Mouse (Mus musculus) embryonic facial prominence, embryonic 14.5 days (tissue): ENCODE data around the gene Zfp14. TPM values are rescaled to one million over a fixed set of nuclear protein-coding genes. Genes with fewer than 3 reads are reported as not detected.
A peak's percentile ranks its signal among the peaks of the same experiment; 100 is the strongest.

Experiments used
- ATAC-seq: fragments of 200-750 bp; cut with Nextera tagmentation; 2 replicates; pipeline ENCODE4 v1.8.0; 2017; ENCODE audit warnings: low read depth, moderate number of reproducible peaks, moderate TSS enrichment
- DNase-seq: peaks from one replicate; pipeline ENCODE4 v3.0.0-alpha.2; 2015; ENCODE audit warnings: low spot score
- H3K27ac ChIP-seq: fragments of 300-500 bp; sonication (generic); replicated peaks from 2 replicates; pipeline ENCODE4 v1.5.1; 2014; ENCODE audit warnings: low read depth, mild to moderate bottlenecking, low read length, moderate library complexity
- H3K27me3 ChIP-seq: fragments of 300-500 bp; sonication (generic); replicated peaks from 2 replicates; pipeline ENCODE4 v1.6.1; 2014; ENCODE audit warnings: low read length; ENCODE audit not compliant: control insufficient read depth, insufficient read depth
- H3K36me3 ChIP-seq: fragments of 300-500 bp; sonication (generic); 2 replicates; pipeline ENCODE4 v1.6.1; 2014; ENCODE audit warnings: low read length, mixed read lengths; ENCODE audit not compliant: control insufficient read depth, insufficient read depth
- H3K4me1 ChIP-seq: fragments of 300-500 bp; sonication (generic); 2 replicates; pipeline ENCODE4 v1.6.1; 2014; ENCODE audit warnings: antibody characterized with exemption, low read length; ENCODE audit not compliant: control insufficient read depth, insufficient read depth
- H3K4me2 ChIP-seq: fragments of 300-500 bp; sonication (generic); 2 replicates; pipeline ENCODE4 v1.6.1; 2014; ENCODE audit warnings: low read depth, mild to moderate bottlenecking, low read length, moderate library complexity, mixed read lengths
- H3K4me3 ChIP-seq: fragments of 300-500 bp; sonication (generic); 2 replicates; pipeline ENCODE4 v1.5.1; 2014; ENCODE audit warnings: low read depth, mild to moderate bottlenecking, low read length
- H3K9ac ChIP-seq: fragments of 300-500 bp; sonication (generic); 2 replicates; pipeline ENCODE4 v1.6.1; 2014; ENCODE audit warnings: low read depth, mild to moderate bottlenecking, low read length, moderate library complexity, mixed read lengths
- H3K9me3 ChIP-seq: fragments of 300-500 bp; sonication (generic); 2 replicates; pipeline ENCODE4 v1.6.1; 2016; ENCODE audit warnings: low read length; ENCODE audit not compliant: control insufficient read depth
- WGBS: fragments of 180-500 bp; shearing (Covaris S2); extraction: QIAGEN DNeasy Blood & Tissue Kit; methylation state at CpG from one replicate; pipeline ENCODE4 v1.1.7; 2014; 5-methylcytosine and 5-hydroxymethylcytosine counted together
- polyA plus RNA-seq: library from polyadenylated mRNA; unstranded; fragments of >200 nt; fragmentation: Nextera tagmentation; extraction: Ambion mirVana; gene quantifications from 2 replicates; pipeline ENCODE4 v1.2.1, GENCODE M21; 2014

Gene Zfp14
- polyA plus RNA-seq, 1 experiment from 2014 or later = 4.4 TPM

DNA sequence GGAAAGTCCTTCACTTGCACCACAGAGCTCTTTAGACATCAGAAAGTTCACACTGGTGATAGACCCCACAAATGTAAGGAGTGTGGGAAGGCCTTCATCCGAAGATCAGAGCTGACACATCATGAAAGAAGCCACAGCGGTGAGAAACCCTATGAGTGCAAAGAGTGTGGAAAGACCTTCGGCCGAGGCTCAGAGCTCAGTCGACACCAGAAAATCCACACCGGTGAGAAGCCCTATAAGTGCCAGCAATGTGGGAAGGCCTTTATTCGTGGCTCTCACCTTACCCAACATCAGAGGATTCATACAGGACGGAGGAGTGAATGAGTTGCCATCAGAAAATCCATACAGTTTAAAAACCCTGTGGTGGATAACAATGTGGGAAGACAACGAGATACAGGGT, 27.9 kb downstream of the Zfp14 start:
- Histone ChIP-seq H3K9me3 (no peaks in the 10 kb centered on the region), H3K27me3 (no peaks in the 10 kb centered on the region), H3K36me3 (peaks cover 79% of the 10 kb centered on the region), H3K27ac (no peak overlapping the region), H3K4me1 (no peaks in the 10 kb centered on the region), H3K9ac (no peak overlapping the region), H3K4me2 (no peak overlapping the region), H3K4me3 (no peak overlapping the region)
- DNase-seq (no peak), ATAC-seq (no peak)
- WGBS = 95% methylated on average over 9 of the region's 9 CpGs

DNA sequence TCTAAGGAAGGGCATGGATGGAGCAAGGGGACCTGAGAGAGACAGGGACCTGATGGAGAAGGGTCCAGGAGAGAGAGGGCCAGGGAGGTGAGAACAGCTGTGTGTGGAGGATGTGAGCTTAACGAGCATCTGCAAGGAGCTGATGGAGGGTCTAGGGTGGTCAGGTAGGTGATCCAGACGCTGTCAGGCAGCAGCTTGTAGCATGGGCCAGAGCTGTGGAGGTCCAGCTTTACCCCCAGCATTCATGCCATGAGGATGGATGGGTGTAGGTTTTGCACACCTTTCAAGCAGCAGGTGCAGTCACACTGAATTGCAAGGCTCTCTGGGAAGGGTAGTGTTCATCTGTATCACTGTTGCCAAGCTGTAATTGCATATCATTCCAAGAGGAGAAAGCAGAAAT, 31.6 kb downstream of the Zfp14 start:
- Histone ChIP-seq H3K36me3 (peaks cover 88% of the 10 kb centered on the region), H3K27ac (no peak overlapping the region), H3K4me1 (no peaks in the 10 kb centered on the region), H3K4me2 (no peak overlapping the region), H3K9me3 (no peaks in the 10 kb centered on the region), H3K27me3 (no peaks in the 10 kb centered on the region), H3K4me3 (no peak overlapping the region), H3K9ac (no peak overlapping the region)
- DNase-seq (no peak), ATAC-seq (no peak)
- 91% methylated on average over 2 of the region's 2 CpGs for WGBS

DNA sequence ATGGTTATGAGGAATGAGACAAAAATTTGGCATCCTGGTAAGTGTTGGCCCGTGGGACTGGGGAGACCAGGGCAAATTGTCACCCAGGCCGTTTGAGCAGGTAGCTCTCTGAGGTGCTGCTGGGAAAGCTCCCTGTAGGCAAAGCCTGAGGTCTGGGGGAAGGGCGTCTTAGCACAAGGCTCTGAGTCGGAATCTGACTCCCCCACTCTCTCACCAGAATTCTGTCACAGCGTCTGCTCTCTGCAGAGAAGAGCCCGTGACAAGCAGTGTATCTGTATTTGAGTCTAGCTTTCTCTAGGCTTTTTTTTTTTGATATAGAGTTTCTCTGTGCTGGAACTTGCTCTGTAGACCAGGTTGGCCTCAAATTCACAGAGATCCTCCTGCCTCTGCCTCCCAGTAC, 34.0 kb downstream of the Zfp14 start:
- Histone ChIP-seq H3K4me3 (no peak overlapping the region), H3K36me3 (peaks cover 80% of the 10 kb centered on the region), H3K9me3 (no peaks in the 10 kb centered on the region), H3K4me2 (no peak overlapping the region), H3K4me1 (no peaks in the 10 kb centered on the region), H3K27ac (no peak overlapping the region), H3K27me3 (no peaks in the 10 kb centered on the region), H3K9ac (no peak overlapping the region)
- 92% methylated on average over 6 of the region's 6 CpGs for WGBS
- DNase-seq = no peak
- ATAC-seq = no peak

DNA sequence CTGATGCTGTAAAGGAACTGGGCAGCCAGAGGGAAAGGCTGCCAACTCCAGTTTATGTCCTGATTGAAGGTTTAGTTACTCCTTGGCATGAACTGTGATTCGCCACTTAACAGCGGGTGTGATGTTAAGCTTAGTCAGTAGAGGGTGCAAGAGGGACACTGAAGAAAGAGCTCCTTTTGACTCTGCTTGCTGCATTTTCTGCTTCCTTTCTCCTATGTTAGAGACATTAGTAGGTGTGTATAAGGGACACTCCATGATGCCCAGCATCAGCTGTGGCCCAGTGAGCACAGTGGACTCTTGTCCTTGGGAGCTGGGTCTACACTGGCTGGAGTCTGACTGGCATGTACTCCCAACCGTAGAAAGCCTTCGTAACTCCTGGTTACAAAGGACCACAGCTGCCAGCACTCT, 38.2 kb downstream of the Zfp14 start:
- DNase-seq = peak; percentile 85
- Histone ChIP-seq H3K9ac (no peak overlapping the region), H3K9me3 (no peaks in the 10 kb centered on the region), H3K27ac (no peak overlapping the region; the same call in 1 of the 2 replicates), H3K36me3 (peaks cover 54% of the 10 kb centered on the region), H3K27me3 (no peaks in the 10 kb centered on the region), H3K4me1 (peaks cover 17% of the 10 kb centered on the region), H3K4me2 (no peak overlapping the region), H3K4me3 (no peak overlapping the region)
- WGBS = 83% methylated on average over 4 of the region's 4 CpGs
- ATAC-seq = no peak

DNA sequence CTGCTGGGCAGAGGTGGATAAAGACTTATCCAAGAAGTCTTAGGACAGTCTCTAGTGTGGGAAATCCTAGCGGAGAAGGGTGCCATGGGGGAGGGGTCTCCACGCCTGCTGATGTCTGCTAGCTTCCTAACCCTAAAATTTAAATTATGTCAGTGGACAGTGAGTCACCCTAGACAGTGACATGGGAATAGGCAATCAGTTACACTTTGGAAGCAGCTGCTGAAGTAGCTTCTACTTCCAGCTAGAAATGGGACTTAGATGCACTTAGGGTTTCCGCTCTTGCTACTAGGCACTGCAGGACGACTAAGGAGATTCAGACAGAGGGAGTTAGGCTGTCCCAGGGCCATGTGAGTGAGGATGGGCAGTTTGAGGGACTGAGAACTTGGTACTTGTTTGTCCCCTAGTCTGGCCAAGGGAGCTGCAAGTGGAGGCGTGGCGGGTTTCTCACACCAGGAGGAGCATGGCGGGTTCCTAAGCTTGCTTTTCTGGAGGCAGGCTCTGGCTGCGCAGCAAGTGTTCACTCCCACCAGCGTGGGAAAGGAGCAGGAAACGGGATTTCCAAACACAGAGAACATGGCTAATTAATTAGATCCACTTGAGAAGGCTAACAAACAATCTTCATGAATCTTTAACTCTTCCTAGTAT, 40.5 kb downstream of the Zfp14 start:
- Histone ChIP-seq H3K9me3 (no peaks in the 10 kb centered on the region), H3K36me3 (peaks cover 39% of the 10 kb centered on the region), H3K27ac (peak overlapping the region; percentile 72), H3K4me3 (no peak overlapping the region), H3K4me1 (peaks cover 19% of the 10 kb centered on the region), H3K9ac (peak overlapping the region; percentile 14; the same call in 1 of the 2 replicates), H3K4me2 (no peak overlapping the region), H3K27me3 (no peaks in the 10 kb centered on the region)
- DNase-seq = peak; percentile 49
- ATAC-seq = no peak; the same call in 1 of the 2 replicates
- WGBS = 60% methylated on average over 10 of the region's 10 CpGs

GRCm38 (mm10) chr7:30009321-30010085, 41.7 kb downstream of the Zfp14 start:
- Histone ChIP-seq H3K4me1 (peaks cover 19% of the 10 kb centered on the region), H3K9me3 (no peaks in the 10 kb centered on the region), H3K27ac (peak overlapping the region; percentile 77), H3K27me3 (no peaks in the 10 kb centered on the region), H3K4me3 (no peak overlapping the region), H3K9ac (no peak overlapping the region), H3K36me3 (peaks cover 37% of the 10 kb centered on the region), H3K4me2 (no peak overlapping the region; the same call in 1 of the 2 replicates)
- peak; percentile 76 for ATAC-seq
- DNase-seq = peak; percentile 91
- WGBS = 60% methylated on average over 21 of the region's 21 CpGs

DNA sequence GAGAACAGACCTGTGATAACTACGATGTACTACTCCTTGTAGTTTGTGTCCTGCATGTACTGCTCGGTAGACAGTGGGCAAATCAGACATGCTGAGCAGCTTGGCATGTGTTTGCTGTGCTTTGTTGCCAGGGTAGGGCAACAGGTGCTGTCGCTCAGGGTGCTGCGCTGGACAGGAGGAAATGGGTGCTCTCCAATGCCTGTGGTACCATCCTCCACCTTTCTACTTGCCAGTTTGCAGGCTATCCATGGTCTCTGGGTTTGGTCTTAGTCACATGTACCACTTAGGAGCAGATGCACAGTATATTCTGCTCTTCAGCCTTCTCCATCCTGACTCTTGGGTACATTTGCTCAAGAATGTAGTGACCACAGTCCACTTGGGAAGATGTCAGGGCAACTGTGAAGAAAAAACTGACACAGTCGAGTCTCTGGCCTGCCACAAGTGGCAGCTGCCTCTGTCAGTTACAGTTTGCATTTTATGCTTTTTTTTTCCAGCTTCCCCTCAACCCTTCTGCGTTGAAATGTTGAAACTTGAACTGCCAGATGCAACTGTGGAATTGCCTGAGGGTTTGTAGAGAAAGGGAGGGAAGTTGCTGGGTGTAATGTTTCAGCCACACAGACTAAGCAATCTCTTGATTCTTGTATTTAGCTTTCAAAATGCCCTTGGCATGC, 43.0 kb downstream of the Zfp14 start:
- 27% methylated on average over 4 of the region's 6 CpGs for WGBS
- ATAC-seq (peak; percentile 46), DNase-seq (peak; percentile 93)
- Histone ChIP-seq H3K4me2 (no peak overlapping the region), H3K9ac (no peak overlapping the region), H3K27me3 (no peaks in the 10 kb centered on the region), H3K27ac (peak overlapping the region; percentile 77), H3K36me3 (peaks cover 34% of the 10 kb centered on the region; the same call in 1 of the 2 replicates), H3K4me1 (peaks cover 19% of the 10 kb centered on the region), H3K9me3 (no peaks in the 10 kb centered on the region), H3K4me3 (no peak overlapping the region)

- no peak overlapping the region for H3K9ac ChIP-seq
- no peak for ATAC-seq
- WGBS = 93% methylated on average over 1 of the region's 1 CpGs
These were observed 43.6 kb downstream of the Zfp14 start for GRCm38 (mm10) chr7:30007601-30008000.

More at GRCm38 (mm10) chr7:30007601-30008000, 43.6 kb downstream of the Zfp14 start:
- peaks cover 19% of the 10 kb centered on the region for H3K4me1 ChIP-seq
- H3K9me3 ChIP-seq = no peaks in the 10 kb centered on the region
- H3K27ac ChIP-seq = peak overlapping the region; percentile 77
- H3K4me2 ChIP-seq = no peak overlapping the region
- DNase-seq = no peak
- no peak overlapping the region for H3K4me3 ChIP-seq
- peaks cover 37% of the 10 kb centered on the region for H3K36me3 ChIP-seq
- no peaks in the 10 kb centered on the region for H3K27me3 ChIP-seq
